Mouse (Mus musculus) ES-E14 (cell line): ENCODE results near the gene Fbln2.

Experiments
- CHD2 ChIP-seq: IDR thresholded peaks from 2 replicates; pipeline ENCODE4 v1.6.1; 2014; ENCODE audit warnings: mild to moderate bottlenecking, low read depth, low read length, inconsistent platforms
- HCFC1 ChIP-seq: IDR thresholded peaks from 2 replicates; pipeline ENCODE4 v1.6.1; 2012; ENCODE audit warnings: low read length, inconsistent platforms, borderline replicate concordance; ENCODE audit not compliant: insufficient read depth
- MAFK ChIP-seq: IDR thresholded peaks from 2 replicates; pipeline ENCODE4 v1.6.1; 2014; ENCODE audit warnings: mild to moderate bottlenecking, low read depth, low read length, inconsistent platforms; ENCODE audit not compliant: insufficient read depth
- ZC3H11A ChIP-seq: IDR thresholded peaks from 2 replicates; pipeline ENCODE4 v1.6.1; 2012; ENCODE audit warnings: low read depth, mild to moderate bottlenecking, inconsistent platforms, low read length, borderline replicate concordance
- ZNF384 ChIP-seq: IDR thresholded peaks from 2 replicates; pipeline ENCODE4 v1.6.1; 2012; ENCODE audit warnings: low read depth, low read length, inconsistent platforms

DNA sequence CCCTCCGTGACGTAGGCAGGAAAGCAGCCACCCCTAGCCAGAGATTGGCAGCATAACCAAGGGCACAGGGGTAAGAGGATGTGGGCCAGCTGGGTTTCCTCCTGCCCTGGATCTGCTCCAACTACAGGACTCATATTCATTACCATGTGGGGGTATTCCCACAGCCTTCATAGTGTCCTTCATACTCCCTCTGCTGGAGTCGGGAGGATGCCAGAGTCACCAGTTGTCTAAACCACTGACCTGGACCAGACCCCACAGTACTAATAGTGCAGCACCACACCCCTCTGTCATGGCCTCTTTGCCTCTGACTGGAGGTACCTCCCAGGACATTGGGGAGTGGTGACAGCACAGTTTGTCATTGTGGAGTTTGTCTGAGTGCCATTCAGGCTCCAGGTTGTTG lies 38.0 kb upstream of the Fbln2 start:
- no peak for TF ChIP-seq HCFC1
- TF ChIP-seq MAFK, result no peak
- no peak for TF ChIP-seq ZC3H11A
- TF ChIP-seq CHD2, result no peak
- TF ChIP-seq ZNF384, result no peak
